Mouse (Mus musculus): ENCODE measurements around the gene 1700102P08Rik.

GRCm38 (mm10) chr9:108378736-108379135 is 13.9 kb upstream of the 1700102P08Rik start:
- TF ChIP-seq POLR2A (IDR thresholded peaks at IDR 0.05; ENCODE audit: borderline replicate concordance, extremely low read depth, insufficient read depth, insufficient read length, poor library complexity, severe bottlenecking) (no peak), CTCF (IDR thresholded peaks at IDR 0.05; ENCODE audit: borderline replicate concordance, extremely low read depth, insufficient read depth, insufficient read length) (no peak)

All from brain, embryonic 14.5 days (tissue).